Mouse (Mus musculus) testis, adult 2 months (tissue): ENCODE measurements around the gene Fam240a.

ENCODE experiments used
- CTCF ChIP-seq: fragments of 200-500 bp; IDR thresholded peaks from 2 replicates; pipeline ENCODE4 v1.5.1; 2012; ENCODE audit warnings: low read depth, mild to moderate bottlenecking, inconsistent platforms, low read length, moderate library complexity; ENCODE audit not compliant: control insufficient read depth, insufficient read depth, insufficient replicate concordance
- POLR2A ChIP-seq: fragments of 200-500 bp; IDR thresholded peaks from 2 replicates; pipeline ENCODE4 v1.6.1; 2012; ENCODE audit warnings: low read depth, mild to moderate bottlenecking, inconsistent platforms, low read length, moderate library complexity; ENCODE audit not compliant: control insufficient read depth

DNA sequence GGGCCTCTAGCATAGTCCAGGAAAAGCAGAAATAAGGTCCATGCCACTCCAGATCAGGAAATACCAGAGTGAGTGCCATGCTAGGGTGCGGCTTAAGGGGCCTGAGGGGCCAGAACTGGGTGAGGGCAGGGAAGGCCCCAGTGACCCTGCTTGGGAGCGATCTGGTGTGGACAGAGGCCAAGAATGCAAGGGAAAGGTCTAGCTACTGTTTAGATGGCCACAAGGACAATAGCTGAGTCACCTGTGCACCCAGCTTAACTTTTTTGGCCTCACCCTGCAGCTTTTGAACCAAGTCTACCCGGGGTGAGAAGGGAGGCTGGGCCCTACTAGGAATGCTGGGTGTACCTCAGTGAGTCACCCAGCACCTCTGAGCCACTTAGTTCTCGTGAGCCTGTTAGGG is 35.9 kb downstream of the Fam240a start:
- no peak for TF ChIP-seq CTCF
- no peak for TF ChIP-seq POLR2A
